Mouse (Mus musculus): ENCODE measurements at regions not wholly inside any gene's neighbourhood (a gene's known extent, or its start where the extent isn't known, plus 50 kb on each side); places are given as distances from the start of the nearest gene placed in this dataset.

DNA sequence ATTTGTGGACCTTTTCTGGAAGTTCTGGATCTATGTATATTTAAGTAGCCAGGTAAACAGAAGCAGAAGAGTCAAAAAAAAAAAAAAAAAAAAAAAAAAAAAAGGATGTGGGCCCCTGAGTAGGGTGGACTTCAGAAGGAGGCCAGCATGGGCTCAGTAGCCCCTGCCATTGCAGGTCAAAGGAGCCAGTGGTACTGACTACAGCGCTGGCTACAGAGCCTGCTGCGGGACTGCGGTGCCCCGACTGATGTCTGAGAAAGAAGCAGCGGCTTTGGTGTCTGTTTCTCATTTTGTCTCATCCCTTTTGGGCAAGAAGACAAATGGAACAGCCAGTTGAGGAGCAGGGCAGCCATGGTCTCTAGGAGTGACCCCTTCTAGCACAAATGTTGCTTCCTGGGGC is 134.9 kb downstream of the Gm4791 start:
- DNase-seq (ENCODE audit: low read depth): no peak

DNA sequence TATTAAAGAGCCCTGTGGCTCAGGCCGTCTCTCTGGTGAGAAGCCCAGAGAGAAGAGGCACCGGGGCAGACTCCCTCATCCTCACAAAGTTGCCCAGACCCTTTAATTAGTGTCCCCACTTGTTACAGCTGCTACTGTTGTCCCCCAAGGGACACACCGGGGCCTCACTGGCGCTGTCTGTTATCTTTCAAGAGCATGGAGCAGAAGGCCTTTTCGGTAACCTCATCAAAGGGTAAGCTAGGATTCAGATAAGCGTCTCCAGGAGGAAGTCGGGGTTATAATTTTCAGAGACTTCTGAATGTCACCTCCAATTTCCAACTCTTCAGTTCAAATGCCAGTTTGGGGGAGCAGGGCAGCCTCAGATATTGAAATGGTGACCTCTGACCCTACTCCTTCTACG is 135.3 kb downstream of the Gm4791 start:
- DNase-seq (ENCODE audit: low read depth): no peak

DNA sequence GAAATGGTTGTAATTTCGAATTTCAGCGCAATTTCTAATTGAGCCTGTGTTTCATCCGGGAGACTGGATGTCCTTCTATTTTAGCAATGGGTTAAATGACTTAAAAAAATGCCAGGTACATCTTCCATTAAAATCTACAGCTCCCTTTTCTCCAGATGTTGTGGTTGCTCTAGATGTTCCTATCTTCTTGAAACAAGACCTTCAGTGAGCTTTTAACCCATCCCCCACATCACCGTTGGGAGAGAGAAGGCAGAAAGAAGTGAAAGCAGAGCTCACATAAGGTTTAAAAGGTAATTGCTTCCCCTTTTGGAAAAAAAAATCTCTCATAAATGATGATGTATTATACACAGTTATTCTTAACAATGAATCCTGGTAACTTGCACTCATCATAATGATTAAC is 135.9 kb downstream of the Gm4791 start:
- no peak for DNase-seq (ENCODE audit: low read depth)

DNA sequence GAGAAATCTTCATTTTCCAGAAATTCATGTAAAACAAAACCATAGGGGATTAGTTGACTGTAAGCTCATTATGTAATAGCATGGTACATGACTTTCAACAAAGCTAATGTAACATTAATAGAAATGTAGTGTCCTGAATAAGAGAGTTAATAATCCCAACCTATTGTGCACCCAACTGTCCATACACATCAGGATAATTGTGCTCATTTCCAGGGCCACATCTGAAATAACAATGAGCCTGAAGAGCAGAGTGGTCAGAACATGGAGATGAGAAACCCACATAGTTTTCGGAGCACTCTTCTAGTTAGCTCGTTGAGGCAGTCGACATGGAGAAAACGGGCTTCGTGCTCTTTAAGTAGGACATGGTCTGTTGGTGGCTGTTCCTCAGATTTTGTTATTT is 138.1 kb downstream of the Gm4791 start:
- DNase-seq (ENCODE audit: low read depth): no peak

DNA sequence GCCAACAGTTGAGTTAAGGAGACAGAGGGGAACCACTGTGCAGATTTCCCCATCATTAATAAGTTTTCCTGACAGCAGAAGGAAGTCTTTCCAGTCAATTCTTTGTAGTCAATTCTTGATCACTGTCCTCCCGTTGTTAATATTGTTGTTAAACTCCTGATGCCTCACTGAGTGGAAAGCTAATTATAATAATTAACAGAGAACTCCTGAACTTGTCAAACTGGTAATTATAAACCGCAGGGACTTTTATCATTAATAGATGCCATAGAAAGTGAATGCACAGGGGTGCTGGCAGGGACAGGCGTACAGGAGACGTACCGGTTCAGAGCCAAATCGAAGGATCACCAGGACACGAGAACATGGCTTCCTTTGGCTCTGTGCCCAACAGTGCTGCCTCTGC is 154.9 kb downstream of the Gm4791 start:
- DNase-seq (ENCODE audit: low read depth): no peak

DNA sequence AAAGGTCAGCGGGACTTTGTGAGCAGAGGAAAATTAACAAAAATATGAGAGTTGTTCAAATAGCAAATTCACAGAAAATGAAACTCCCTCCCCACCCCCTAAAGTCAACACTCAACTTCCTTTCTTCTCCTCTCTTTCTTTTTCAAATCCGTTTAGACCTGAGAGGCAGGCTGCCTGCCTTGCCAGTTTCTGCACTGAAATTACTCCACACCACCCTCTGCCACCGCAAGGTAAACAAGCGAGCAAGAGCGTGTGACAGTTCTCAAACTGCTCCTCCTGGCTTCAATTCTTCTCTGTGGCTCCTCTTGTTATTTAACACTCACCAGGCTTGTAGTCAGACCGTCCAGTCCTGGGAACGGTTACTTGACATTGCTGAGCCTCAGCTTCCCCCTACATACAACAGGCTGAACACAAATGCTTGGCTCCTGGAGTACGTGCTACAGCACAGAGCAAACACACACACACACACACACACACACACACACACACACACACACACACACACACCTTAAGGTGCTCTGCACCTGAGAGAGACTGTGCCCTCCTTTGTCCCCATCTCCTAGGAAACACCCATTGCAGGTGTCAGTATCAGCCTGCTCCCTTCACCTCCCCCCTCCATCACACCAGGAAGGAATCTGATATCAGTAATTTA is 167.1 kb downstream of the Gm4791 start:
- DNase-seq (ENCODE audit: low read depth): no peak

DNA sequence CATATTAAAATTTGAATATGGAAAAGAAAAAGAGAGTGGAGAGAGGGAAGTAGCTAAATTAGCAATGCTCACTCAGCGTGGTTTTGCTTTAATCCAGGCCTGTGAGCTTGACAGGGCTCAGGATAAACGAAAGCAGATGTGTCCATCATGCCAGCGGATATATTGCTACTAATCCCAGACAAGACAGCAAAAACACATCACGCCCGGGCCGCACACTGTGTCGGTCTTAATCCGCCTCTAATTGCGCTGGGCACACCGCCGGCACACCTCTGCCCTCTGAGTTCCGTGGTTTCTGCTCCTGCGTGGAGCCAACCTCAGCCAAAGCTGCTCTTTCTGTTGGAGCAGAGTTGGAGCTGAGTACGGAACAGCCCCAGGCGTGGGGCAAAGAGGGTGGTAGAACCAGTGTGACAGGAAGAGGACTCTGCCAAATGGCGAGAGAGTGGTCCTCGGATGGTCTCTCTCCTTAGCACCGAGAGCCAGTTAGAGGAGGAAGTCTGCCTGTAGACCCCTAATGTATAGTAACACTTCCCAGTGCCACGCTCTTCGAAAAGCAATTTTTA is 169.2 kb downstream of the Gm4791 start:
- no peak for DNase-seq (ENCODE audit: low read depth)

DNA sequence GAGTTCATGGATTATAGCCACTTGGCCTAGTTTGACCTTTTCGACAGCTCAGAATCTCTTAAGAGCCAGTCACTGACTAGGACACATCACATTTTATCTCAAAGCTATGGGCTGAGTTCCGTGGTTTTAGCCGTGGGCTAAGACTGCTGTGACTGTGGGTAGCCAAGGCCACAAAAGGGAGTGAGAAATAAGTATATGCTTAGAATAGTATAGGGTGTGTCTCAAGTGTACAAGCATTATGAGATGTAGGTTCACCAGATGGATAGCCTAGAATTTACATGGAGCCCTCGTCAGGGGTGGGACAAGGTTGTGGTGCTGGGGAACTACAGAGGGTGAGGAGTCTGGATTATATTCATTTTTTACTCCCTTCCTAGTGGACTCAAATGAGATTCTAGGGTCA is 177.5 kb downstream of the Gm4791 start:
- DNase-seq (ENCODE audit: low read depth): no peak

DNA sequence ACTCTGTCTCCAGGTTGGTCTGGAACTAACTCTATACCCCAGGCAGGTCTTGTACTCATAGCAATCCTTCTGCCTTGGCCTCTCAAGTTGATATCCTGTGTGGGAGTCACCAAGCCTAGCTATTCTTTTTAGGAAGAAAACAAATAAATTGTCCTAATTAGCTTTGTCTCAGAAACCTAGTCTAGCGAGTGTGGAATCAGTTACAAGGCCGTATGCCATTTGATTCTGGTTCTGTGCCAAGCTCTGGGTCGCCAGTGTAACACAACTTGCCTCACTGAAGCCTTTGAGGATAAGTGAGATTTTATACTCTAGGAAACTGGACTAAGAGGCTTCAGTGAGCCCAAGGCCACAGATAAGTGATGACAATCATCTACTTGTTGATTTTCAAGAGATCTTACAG is 219.6 kb downstream of the Gm4791 start:
- DNase-seq (ENCODE audit: low read depth): no peak

DNA sequence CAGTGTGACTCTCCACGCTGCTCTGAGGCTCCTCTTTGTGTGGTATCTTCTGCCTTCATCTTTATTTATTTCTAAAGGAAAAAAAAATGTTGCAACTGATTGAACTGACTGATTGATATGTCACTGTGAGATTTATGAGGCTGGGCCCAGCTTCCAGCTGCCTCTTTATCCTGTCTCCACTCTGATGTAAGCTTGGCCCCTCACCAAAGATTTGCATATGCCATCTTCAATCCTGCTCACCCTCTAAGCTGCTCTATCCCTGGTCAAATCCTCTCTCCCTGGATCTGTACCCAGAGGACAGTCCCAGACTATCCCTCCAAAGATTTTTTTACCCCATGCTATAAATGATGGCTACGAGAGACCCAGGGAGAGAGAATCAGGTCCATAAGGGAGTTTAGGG is 225.0 kb downstream of the Gm4791 start:
- DNase-seq (ENCODE audit: low read depth): no peak

DNA sequence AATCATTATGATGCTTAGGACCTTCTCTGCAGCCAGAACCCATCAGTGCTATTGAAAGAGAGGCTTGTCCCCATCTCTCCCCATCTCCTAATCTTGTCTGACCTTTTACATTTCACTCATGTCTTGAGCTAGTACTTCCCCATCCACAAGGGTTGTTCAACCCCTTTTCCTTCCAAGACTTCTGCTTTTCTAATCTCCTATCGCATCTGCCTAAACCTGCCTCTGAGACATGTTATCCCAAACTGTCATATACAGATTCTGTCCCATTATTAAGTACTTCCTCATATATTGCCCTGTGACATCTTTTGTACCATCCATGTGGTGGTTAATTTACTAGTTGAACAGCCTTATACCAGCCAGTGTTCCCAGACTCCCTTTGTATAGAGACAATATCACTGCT is 225.7 kb downstream of the Gm4791 start:
- DNase-seq (ENCODE audit: low read depth): no peak

DNA sequence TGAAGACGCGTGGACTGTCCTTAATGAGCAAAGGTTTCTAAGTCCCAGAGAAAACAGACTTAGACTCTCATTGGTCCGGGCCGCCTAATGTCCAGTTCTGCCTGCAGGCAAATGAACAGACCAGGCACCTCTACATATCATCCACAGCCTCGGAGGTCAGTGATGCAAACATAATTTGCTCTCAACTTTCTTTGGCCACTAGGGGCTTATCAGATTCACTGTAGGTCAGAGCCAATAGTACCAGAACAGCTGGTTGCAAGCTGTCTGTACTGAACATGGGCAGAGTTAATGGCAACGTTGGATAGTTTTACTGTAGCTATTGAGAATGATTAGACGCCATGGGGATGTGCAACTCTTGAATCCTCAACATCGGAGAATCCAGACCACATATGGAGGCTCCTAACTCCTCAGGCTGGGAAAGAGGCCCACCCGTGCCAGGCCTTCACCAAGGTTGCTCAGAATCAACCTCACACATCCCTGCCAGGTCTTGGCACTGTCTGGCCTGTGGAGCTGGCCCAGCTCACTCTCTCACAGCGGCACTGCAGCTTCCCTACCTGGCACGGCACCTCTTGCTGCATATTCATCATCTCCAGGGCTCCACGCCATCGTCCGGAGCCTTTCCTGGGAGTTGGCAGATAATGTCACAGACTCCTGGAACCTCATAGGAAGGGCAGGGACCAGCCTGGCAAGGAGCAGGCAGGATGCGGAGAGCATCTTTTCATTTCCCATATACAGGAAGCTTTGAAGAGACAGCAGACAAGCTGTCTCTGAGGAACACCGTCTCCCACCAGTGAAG is 228.1 kb downstream of the Gm4791 start:
- DNase-seq (ENCODE audit: low read depth): no peak

DNA sequence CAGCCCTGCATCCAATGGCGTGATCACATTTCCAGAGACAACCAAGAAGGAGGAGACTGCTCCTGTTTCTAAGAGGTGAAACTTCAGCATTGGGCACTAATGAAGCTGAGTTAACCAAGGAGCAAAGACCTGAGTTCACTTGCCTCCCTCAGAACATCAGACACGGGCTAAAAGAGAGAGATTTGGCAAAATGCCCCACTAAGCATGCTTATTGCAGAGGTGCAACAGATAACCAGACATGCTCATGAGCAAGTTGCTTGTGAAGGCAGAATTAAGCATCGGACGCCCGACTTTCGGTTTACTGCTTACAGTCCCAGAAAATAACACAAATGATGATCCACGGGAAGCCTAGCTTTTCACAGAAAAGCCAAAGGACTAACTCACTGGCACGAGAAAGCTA is 228.8 kb downstream of the Gm4791 start:
- no peak for DNase-seq (ENCODE audit: low read depth)

DNA sequence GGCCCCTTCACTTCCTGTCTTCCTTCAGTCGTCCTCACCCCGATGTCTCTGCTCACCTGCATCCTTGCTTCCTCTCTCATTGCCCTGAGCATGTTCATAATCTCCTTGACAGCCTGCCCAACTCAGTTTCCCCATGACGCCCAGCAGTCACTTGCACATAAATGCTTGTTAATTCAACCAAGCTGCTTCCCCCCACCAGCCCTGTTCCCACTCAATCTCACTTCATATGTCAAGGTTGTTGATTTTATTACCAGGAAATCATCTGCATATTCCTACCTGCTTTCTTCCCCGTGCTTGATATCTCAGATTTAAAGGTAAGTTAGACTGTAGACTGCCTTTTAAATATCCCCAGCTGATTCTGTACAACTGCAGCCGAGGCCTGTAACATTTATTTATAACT is 230.2 kb downstream of the Gm4791 start:
- no peak for DNase-seq (ENCODE audit: low read depth)

DNA sequence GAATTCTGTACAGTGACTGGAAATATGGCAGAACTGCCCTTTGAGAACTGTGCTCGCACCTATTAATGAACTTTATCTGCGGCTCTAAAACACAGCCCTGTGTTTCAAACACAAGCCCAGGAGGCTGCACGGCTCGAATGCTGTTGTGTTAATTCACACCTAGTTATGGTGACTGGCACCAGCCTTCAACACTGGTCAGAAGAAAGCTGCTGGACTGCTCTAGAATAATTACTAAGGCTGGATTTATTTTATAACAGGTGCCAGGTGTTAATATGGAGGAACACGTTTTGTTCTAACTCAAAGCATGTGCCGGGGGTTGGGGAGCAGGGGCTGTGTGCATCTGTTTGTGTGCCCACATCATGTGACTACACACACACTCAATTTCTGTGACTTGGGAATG is 230.8 kb downstream of the Gm4791 start:
- DNase-seq (ENCODE audit: low read depth): no peak

DNA sequence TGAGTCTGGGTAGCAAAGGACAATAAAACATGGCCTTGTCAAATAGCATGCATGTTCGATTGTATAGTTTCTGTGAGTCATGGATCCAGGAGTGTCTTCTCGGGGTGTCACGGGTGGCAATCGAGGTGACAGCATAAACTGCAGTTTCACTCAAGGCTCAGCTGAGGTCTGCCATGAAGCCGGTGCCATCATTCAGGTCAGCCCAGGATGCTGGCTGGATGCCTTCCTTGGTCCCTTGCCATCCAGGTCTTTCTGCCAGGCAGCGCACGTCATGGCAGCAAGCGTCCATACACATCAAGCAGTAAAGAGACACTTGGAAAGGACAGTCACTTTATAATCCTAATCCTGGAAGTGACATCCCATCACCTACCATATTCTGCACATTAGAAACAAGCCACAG is 242.4 kb downstream of the Gm4791 start:
- no peak for DNase-seq (ENCODE audit: low read depth)

DNA sequence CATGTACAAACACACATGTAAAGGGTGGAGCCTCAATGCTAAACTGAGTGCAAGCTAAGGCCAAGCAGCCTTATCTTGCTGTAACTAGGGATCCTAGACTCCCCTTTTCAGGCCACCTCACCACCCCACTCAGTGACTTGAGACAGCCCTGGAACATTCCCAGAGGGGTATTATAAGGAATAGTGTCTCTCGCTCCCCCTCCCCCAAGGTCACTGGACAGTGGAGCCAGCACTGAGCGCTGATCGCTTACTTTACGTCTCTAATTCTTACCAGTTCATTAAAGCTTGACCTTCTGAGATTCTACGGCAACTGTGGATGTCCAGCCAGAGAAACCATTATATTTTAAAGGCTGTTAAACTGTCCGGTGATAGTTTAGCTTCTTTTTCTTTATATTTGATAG is 243.5 kb downstream of the Gm4791 start:
- DNase-seq (ENCODE audit: low read depth): no peak

DNA sequence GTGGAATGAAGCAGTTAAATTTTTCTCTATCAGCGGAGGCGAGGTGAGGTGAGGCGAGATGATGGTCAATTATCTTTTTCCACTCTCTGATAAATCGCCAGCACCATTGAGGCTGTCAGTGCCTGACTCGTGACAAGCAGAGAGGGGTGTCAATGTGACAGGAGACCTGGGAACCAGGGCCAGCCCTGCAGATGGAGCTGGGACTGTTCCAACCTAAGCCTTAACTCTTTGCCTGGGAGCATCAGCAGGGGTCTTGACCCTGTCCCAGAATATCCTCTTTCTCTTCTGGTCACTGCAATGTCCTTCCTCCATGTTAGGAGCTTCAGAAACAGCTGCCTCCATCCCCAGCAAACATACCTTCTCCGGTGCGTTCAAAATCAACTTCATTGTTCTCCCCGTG is 244.0 kb downstream of the Gm4791 start:
- DNase-seq (ENCODE audit: low read depth): no peak

DNA sequence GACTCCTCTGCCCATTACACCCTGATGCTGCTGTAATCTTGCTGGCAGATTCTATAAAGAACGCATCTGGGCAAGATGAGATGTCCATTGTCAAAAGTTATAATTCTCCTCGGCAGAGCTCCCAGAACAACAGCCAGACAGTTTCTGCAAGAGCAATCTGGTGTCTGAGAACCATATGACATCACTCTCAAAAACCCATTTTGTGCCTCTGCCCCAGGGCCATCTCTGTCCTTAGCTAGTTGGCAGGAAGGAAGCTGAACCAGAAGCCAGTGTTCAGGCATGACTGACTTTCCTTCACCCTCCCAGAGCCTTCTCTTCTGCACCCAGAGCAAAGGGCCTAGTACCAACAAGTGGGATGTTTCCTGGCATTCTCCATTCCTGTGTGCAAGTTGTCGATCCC is 250.5 kb downstream of the Gm4791 start:
- DNase-seq (ENCODE audit: low read depth): no peak

DNA sequence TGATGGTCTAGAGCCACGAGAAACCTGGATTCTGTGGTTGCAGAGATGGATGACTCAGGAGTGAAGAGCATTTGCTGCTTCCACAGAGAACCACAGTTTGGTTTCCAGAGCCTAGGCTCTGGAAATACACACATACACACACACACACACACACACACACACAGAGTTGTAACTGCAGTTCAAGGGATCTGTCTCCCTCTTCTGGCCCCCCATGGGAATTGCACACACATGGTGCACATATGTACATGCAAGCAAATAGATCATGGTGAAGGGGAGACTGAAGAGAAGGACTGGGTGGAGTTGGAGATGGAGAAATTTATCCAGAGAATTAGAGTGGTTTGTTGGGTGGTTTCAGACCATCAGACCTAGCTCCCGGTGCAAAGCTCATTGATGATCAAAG is 252.6 kb downstream of the Gm4791 start:
- no peak for DNase-seq (ENCODE audit: low read depth)

DNA sequence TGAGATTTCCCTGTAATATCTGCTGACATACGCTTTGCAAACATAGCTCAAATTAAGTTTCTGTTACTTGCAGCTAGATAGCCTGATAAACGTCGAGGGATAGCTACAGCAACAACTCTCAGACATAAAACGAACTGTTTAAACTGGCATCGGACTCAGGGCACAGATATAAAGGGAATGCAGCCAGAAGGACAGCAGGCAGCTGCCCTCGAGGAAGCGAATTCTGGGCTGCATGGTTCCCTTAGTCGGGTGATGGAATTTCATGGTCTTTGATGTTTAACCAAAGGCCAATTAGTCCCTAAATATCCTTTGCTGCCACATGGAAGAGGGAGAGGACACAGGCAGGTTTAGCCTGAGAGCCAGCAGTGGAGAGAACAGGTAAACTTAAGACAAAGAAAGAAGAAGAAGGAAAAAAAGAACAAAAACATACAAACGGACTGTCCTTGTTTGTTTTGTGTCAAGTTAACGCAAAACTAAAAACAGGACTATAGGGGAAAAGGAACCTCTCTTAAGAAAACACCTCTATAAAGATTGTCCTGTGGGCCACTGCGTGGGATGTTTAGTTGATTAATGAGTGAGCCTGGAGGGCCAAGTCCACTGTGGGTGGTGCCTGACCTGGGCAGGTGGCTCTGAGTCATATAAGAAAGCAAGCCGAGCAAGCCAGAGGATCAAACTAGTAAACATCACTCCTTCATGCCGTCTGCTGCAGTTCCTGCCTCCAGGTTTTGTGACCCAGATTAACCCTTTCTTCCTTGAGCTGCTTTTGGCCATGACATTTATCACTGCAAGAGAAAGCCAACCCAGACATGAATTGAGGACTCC is 255.5 kb downstream of the Gm4791 start:
- DNase-seq (ENCODE audit: low read depth): no peak

DNA sequence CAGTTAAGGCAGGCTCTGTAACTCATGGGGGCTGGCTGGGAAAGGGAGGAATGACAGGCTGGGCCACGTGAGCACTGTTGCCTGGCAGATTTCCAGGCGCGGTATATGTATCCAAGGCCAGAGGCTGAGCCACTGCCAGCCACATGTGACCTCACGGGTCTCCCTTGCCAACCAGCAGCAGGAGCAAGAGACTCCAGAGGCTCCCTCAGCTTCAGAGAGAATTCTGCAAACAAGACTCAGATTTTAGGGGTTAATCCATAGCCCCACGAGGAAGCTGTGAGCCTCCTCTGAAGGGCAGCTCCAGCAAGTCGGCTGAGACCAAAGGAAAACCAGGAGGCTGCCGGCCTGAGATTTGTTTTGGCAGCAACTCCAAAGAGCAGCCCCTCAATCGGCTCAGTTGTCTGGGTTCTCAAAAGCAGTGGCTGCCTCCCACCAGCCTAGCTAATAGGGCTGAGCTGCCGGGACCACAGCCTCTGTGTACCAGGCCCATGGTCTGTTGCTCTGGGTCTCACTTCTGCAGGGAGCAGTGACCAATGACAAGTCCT is 264.0 kb upstream of the Cadm1 start:
- DNase-seq (ENCODE audit: low read depth): no peak

All from 416B (cell line).